Mouse (Mus musculus) left cerebral cortex, adult 11 months (tissue): ENCODE measurements at regions not wholly inside any gene's neighbourhood (a gene's known extent, or its start where the extent isn't known, plus 50 kb on each side); places are given as distances from the start of the nearest gene placed in this dataset.
"Not testable (repeated sequence)": the region's sequence is repeated elsewhere in the genome, so short reads cannot be mapped to it uniquely, and the experiment has no call there.

Experiments used
- DNase-seq: peaks from one replicate; pipeline ENCODE4 v3.0.0; 2022; ENCODE audit warnings: low spot score

- peak; percentile 9 for DNase-seq
Measured at GRCm38 (mm10) chr13:68049731-68050130, 186.6 kb downstream of the BC048507 start.

DNA sequence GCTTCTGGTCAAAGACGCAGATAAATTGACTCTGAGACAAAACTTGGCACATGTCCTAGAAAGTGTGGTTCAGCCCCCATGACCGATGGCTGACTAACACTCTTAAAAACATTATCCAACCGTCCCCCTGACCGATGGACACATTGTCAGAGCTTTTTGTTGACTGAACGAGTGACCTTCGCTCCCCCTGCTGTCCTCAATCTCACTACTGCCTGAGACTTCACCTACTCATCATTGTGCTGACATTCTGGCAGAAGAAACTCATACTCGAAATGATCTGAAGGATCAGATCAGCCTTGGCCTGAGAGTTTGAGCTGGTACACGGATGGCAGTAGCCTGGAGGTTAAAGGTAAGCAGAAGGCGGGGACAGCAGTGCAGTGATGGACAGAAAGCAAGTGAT, 230.2 kb downstream of the BC048507 start:
- DNase-seq: not testable (repeated sequence)

- DNase-seq: peak; percentile 2
Measured at GRCm38 (mm10) chr13:68116786-68117185, 253.7 kb downstream of the BC048507 start.
